Mouse (Mus musculus) skeletal muscle tissue, adult 2 months (tissue): ENCODE data around the gene Gm28305.
A peak's percentile ranks its signal among the peaks of the same experiment; 100 is the strongest.

Experiments
- DNase-seq: peaks from one replicate; pipeline ENCODE4 v3.0.0-alpha.2; 2012; ENCODE audit warnings: low read depth, low spot score

Gm28305 gene

DNA sequence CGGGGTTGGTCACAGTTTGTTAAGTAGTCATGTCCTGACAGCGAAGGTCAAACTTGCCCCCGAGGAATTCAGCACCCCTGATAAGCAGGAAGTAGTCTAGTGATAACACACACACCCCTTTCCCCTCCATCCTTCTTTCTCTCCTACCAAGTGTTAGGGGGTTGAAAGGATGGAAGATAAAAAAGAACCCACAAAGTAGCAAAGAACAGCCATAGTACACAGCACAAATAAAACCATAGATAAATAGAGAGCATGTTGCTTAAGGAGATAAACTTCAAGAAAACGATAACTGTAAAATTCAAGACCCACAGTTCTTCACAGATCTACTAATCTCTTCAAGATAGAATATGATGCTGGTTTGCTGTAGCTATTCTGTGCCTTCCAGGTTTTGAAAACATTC is 29.8 kb downstream of the Gm28305 start:
- DNase-seq: no peak

DNA sequence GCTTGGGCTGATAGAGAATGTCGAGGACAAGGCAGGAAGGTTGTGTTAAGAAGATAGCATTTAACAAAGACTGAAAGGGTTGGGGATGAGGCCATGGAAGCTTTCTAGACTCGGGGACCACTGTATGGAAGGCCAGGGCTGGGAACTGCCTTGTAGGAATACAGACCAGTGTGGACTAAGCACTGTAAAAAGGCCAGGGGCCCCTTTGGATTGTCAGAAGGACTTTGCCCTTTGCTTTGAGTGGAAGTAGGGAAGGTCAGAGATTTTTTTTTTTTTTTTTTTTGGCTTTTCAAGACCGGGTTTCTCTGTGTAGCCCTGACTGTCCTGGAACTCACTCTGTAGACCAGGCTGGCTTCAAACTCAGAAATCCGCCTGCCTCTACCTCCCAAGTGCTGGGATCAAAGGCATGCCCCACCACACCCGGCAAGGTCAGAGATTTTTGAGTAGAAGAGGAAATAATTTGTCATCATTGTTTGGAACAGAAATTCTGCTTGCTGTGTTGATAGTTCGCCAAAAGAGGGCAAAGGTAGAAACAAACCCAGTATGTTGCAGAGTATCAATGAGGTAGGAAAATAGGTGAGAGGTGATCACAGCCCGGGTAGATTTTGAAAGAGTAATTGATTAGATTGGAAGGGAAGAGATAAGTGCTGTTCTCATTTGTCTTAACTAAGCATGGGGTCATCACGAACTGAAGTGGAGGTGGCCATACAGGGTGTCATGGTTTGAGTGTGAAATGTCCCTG is 30.6 kb downstream of the Gm28305 start:
- DNase-seq: no peak

DNA sequence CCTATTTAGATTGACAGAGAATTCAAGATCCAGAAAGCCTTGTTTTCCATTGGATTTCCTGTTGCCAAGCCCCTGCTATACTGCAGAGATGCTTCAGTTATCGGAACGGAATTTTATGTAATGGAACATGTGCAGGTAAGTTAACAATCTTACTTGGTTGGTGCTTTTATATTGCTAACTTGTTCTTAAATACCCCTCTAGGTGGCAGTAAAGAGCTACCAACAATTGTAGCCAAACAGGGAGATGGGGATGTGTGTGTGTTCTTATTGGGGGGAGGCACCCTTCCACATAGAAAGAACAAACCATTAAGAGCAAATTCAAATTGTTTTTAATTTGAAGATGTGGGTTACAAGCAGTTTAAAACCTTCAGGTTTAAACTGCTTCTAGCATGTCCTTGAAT is 35.3 kb downstream of the Gm28305 start:
- no peak for DNase-seq

DNA sequence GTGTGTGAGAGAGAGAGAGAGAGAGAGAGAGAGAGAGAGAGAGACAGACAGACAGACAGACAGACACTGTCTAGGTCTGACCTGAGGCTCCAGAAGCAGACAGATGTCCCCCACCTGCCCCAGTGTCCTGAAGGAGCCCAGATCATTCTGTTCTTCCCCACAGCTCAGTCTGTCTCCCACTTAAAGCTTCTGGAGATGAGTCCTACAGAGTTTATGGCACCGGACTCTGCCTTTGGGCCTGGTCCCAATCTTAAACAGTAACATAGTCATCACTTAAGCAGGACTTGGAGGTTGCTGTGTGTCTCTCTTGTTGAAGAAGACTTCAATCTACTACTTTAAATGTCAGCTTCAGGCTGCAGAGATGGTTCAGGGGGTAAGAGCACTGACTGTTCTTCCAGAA is 38.3 kb downstream of the Gm28305 start:
- no peak for DNase-seq

DNA sequence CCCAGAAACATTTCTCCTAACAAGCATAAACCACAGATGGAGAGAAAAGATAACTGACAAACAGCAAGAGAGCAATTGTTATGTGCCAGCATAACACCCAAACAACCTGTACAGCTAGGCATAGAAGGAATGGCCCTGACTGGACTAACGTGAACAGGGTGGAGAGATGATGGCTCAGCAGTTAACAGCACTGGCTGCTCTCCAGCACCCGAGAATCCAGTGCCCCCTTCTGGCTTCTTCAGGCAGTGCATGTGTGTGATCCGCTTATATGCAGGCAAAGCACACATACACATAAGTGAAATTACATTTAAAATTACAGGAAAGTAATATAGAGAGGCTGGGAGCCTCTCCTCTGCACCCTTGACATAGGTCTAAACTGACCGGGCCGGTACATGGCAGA is 38.9 kb downstream of the Gm28305 start:
- DNase-seq: no peak

DNA sequence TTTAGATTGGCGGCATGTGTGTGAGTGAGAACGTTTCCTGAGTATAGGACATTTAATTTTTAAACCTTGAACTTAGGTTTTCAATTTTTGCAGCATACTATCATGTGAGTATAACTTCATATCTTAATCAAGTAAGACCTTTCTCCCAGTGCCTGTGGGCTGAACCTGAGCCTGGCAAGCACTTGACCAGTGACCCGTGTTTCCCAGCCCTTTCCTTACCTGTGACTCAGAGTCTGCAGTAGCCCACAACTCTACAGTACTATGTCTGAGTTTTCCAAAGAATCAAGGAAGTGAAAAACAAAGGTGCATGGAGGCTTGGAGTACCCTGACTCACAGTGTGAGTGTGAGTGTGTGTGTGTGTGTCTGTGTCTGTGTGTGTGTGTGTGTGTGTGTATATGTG is 39.6 kb downstream of the Gm28305 start:
- no peak for DNase-seq

DNA sequence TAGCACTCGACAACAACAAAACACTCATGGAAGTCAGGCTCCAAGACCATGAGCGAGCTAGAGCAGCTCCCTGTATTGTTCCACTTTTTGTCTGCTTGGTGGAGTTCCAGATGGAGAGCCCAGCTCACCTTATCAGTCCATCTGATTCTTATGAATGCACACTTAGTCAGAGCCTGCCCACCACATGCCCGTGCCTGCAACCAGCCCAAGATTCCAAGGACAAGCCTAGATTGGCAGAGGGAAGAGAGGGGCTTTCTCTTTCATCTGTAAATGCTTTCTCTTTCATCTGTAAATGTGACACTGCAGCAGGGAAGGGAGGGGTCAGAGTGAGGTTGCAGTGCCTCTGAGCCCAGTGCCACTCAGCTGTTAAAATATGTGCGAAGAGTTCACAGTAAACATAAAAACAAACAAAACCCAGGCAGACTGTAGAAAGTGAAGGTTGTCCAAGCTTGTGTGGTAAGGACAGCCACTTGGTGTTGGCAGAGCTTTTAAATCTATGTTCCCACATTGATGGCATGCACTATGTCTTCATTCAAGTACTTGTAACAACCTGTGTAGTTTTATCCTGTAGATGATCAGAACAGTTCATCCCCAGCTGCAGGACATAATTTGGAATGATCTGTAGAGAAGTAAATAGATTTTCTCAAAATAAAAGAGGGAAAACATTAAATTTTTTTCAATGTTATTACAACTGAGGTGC is 45.4 kb downstream of the Gm28305 start:
- DNase-seq: no peak

DNA sequence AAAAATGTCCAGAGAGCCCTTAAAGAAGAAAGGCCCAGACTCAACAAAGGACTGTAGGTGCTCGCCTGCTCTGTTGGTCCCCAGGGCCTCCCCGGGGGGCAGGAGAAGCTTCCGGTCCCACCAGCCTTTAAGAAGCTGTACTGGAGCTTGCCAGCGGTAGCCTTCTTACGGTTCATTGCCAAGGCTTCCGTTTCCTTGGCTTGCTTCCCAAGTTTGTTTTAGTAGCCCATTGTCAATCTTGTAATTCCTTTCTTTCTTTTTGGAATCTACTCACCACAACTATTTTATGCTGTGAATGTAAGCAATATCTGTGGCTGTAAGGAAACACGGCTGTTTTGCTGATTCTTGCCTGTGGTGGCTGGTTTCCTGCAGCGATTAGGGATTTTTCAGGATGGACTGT is 48.1 kb downstream of the Gm28305 start:
- peak; percentile 21 for DNase-seq

DNA sequence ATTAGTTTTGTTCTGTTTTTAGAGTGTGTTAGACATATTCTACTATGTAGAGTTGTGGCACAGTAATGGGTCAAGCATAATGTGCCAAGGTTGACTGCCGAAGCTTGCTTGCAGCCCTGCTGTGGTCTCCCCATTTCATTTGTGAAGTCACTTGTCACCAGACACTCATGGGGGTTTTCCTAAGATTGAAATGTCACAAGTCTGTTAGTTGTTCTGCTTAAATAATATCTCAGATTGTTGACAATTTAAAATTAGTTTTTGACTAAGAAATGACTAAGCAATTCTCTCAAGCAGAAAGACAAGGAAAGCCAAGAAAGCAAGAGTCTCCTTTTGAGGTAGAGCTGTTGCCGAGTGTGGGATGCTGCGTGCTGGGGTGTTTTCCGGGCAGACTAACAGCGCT is 52.5 kb downstream of the Gm28305 start:
- DNase-seq: no peak

DNA sequence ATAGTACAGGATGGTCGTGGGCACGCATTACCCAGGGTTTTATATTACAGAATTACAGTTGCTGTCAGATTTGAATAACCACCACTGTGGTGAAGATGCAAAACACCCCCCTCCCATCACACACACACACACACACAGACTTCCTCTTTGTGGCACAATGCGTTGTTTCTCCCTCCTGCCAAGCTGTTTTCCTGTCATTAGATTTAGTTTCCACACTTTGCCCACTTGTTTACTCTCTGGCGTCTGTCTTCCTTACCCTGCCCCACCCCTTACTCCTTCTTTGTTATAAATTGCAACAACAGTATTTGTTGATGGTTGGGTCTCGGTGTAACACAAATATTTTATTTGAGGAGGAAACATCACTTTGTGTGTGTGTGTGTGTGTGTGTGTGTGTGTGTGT is 57.8 kb downstream of the Gm28305 start:
- no peak for DNase-seq

DNA sequence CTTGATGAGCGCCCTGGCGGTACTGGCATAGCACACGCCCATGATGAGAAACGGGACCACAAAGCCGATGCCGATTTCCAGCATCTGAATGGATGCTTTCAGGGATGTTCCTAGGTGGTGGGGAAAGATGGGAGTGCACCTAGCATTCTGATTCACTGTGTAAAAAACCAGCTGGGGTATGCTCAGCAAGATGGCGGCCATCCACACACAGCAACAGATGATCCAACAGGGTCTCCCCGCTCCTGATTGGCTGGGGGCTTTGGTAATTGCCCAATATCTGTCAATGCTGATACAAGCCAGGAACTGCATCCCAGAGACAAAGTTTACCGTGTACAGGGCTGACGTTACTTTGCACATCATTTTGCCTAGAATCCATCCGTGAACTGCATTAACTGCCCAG is 58.6 kb downstream of the Gm28305 start:
- DNase-seq: no peak

DNA sequence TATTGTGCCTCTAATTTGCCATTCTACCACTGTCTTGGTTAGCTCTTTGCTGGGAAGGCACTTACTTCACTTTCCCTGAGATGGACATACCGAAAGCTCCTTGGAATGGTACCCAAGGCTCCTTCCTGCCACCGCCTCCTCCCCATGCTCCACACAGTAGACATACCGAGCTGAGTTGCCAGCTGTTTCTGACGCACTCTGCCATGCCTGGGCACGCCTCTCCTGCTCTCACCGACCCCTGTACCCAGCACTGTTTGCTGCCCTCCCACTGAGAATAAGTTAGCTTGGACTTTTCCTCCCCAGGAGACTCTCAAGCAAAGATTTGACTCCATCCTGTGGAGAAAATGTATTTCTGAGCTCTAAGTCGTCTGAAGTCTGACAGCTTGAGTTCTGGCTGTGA is 60.4 kb downstream of the Gm28305 start:
- no peak for DNase-seq

DNA sequence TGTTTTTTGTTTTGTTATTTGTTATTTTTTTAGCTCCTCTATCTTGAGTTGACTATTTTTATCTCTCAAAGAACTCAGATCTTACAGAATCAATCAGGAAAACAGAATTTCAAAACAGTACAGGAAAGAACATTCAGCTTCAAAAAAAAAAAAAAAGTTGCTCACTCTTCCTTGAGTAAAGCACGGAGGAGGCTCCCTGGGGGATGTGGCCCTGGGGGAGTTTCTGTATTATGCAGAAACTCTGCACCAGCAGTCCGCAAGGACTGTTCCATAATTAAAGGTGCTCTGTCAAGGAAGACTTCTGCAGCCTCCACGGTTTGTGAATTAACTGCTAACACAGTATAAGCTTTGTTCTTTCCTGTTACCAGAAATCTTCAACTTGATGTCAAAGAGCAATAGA is 61.0 kb downstream of the Gm28305 start:
- no peak for DNase-seq

DNA sequence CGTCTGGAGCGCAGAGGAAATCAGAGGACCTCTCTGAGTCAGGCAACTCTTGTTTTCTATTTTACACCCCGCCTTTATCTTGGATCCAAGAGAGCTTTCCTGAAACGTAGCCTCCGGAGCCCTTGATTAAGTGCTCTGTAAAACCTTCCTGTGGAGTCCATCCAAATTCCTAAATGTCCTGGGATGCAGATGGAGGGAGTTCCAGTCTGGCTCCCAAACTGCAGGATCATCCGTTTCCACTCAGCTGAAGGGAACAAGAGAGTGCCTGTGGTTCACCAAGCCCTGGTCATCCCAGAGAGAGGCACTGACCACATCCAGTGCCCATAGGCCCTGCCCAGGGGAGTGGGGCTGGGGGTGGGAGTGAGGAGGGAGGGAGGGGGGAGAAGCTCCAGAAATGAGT is 61.8 kb downstream of the Gm28305 start:
- DNase-seq: peak; percentile 55

DNA sequence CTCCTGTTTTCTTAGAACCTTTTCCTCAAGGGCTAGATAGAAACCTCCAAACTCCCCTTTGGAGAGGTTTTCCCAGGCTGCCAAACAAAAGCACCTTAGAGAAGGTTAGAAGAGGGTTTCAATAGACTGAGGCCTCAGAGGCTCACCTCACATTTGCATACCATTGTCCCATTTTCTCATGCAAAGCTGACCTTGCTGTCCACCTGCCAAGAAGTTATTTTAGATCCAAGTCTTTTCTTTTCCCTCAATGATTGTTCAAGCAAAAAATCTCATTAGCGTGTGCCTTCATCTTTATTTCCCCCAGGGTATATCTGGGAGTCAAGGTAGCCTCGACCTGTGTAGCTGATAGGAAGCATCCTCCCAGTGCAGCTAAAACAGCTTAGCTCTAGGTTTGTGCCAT is 62.4 kb downstream of the Gm28305 start:
- DNase-seq: no peak

DNA sequence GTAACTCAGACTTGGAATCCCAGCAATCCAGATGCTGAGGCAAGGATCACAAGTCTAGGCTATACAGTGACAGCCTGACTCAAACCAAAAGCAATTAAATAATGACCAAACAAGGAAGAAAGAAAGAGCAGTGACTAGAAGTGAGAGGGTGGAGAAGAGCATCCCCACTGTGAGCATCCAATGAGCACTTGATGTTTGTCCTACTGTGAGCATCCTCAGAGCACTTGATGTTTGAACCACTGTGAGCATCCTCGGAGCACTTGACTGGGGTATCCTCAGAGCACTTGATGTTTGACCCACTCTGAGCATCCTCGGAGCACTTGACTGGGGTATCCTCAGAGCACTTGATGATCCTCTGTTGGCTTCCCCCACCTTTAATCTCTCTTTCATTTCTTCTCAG is 64.5 kb downstream of the Gm28305 start:
- no peak for DNase-seq

DNA sequence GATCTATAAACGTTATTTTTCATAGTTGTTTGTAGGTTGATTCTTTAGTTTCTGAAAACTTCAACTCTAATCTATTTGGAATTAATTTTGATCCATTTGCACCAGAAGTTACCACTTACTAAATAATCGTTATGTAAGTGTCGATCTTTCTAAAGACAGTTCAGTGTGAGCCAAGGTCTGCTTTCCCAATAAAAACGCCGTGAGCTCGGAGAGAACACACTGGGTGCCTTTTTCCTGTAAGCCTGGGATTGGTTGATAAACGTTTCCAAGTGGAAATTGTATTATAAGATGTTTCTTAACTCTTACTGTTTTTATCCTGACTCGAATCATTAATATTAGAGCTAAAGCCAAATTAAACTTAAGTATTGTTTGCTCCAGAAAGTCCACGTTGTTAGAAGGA is 66.5 kb downstream of the Gm28305 start:
- no peak for DNase-seq

DNA sequence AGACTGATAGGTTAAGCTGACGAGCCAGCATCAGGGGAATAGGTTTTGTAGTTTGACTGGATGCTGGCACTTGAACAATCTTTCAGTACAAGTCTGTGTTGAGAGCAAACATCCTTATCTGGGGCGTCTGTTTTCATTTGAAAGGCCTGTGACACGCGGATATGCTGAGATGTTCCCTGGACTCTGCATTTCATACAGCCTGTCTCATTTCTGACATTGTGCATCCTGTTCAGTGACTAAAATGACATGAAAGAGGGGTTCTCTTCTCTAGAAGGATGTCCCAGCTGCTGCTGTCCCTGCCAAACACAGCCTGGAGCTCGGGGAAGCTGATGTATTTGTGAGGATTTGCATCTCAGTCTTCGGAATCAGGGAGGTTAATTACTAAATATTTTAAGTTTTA is 67.0 kb downstream of the Gm28305 start:
- no peak for DNase-seq

DNA sequence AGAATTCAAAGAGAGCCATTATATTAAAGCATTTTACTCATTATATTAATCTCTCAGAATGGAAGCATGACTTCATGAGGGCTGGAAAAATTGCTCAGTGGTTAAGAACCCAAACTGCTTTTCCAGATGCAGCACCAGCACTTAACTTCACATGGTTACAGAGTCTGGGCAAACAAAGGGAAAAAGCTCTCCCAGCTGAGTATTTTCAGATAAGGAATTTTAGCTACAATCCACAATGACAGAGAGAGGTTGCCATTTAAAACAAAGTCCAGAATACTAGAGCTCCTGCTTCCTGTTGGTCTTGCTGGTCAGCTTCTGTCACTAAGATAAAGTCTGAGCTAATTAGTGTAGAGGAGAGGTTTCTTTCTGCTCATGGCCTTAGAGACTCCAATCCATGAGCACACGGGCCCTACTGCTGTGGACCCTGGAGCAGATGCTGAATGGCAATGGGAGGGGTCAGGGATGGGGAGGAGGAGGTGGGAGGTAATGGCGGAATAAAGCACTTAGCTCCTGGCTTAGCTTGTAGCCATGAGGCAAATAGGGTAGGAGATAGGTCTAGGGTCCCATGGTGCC is 68.2 kb downstream of the Gm28305 start:
- DNase-seq: no peak

DNA sequence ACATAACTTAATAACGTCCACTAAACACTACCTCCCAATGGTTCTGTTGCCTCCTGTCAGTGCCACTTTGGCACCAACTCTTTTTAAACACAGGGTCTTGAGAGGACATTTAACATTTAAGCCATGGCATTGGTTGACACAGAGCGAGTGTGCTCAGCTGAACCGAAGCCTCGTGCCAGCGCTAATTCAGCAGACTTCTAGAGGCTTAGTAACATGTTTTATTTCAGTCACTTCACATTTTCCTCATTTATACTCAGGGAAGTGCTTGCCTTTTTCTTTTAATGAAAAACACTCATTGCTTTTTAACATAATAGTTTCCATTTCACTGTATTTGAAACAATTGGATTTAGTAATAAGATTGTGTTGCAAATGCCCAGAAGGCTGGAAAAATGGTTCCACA is 68.7 kb downstream of the Gm28305 start:
- no peak for DNase-seq

DNA sequence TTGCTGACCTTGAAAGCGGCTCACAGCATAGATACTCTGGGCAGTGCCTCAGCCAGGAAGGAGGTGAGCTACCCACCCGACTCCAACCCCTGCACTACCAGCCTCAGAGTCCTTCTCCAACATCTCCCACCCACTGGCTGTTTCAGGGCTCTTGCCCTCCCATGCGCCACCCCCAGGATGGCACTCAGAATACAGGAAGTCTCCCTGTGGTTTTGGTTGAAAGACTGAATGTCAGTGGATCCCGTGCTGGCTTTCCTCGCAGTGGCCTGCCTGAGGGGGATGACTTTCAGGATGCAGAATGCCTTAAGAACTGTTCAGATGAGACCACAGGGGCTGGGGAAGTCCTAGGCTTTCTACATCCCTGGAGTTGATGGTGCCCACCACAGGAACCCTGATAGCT is 82.6 kb downstream of the Gm28305 start:
- DNase-seq: no peak

DNA sequence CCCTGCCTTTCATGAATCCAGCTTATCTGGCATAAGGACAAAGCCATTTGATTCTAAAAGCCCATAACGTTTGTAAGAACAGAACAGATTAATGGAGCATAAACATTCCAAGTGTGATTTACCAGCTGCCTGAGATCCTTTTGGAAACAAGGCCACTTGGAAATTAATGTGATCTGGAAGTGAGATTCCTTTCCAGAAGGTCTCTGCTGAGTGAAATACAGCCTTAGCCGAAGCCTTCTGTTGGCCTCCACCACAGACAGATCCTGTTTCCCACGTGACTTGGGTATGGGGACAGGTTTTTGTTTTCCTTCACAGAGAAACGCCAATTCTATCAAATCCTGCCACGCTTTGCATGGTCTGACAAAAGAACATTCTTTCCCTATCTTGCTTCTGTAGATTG is 83.2 kb downstream of the Gm28305 start:
- no peak for DNase-seq
